Mouse (Mus musculus) liver, adult 2 months (tissue): Measurements from ENCODE around the gene Rassf2.

Experiments
- CTCF ChIP-seq: fragments of 200-500 bp; IDR thresholded peaks from 2 replicates; pipeline ENCODE4 v1.5.1; 2011; ENCODE audit warnings: low read depth, low read length, control low read depth
- POLR2A ChIP-seq: fragments of 200-500 bp; IDR thresholded peaks from 2 replicates; pipeline ENCODE4 v1.6.1; 2011; ENCODE audit warnings: low read length, control low read depth; ENCODE audit not compliant: insufficient read depth; ENCODE audit errors: extremely low read depth

DNA sequence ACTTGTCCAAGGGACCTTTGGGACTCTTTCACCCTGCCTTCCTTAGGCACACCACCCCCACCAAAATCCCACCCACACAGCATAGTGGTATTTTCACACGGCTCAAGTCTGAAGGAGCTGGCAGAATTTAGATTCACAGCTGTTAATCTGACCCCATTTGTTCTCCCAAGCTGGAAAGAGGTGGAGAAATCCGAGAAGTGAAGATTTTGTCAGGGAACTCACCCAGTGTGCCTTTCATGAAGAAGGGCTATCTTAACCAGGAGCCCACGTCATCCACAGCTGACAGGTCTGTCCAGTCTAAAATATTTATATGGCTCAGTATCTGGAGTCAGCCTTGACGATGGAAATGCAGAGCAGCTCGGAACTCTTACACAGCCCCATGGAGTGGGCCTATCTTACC, 6.3 kb upstream of the Rassf2 start:
- TF ChIP-seq CTCF = no peak
- no peak for TF ChIP-seq POLR2A
